Mouse (Mus musculus) E14TG2a.4 (cell line): ENCODE measurements around the gene Mgarp.

Experiments used
- CTCF ChIP-seq: conservative IDR thresholded peaks from 2 replicates; pipeline ENCODE4 v1.5.1; 2014; ENCODE audit warnings: low read length
- NANOG ChIP-seq: IDR thresholded peaks from 2 replicates; pipeline ENCODE4 v1.6.1; 2014; ENCODE audit warnings: borderline replicate concordance, low read length, mixed read lengths
- POU5F1 ChIP-seq: IDR thresholded peaks from 2 replicates; pipeline ENCODE4 v1.6.1; 2014; ENCODE audit warnings: low read length, borderline replicate concordance

- TF ChIP-seq CTCF (no peak), NANOG (no peak), POU5F1 (no peak)
Measured at GRCm38 (mm10) chr3:51368011-51368410, 28.5 kb downstream of the Mgarp start.
